ENCODE assay signal across 14 mouse cellular contexts in genomic region chr3:49946845-49947244, GRCm38 (mm10).
A peak's percentile ranks its signal among the peaks of the same experiment; 100 is the strongest.
DNase-seq lines count a peak whose midpoint lies in the region; ATAC-seq and TF ChIP-seq lines count a peak whose summit lies in the region.
"Had no signal": no experiment of that assay in that cellular context is flagged by ENCODE, and none has a peak within 500 bp of the region (broad histone marks: within the 10 kb centered on the region; RNA-seq: fewer than 3 reads in every experiment).

No protein-coding gene starts in this region.

- no peak overlapping the region for H3K27ac ChIP-seq in liver, postnatal 0 days (ENCODE audit: low read depth)
- peak overlapping the region; percentile 57 for H3K27ac ChIP-seq in stomach, embryonic 16.5 days (ENCODE audit: low read length)
- H3K27ac ChIP-seq: gastrocnemius, adult 2 months; hindbrain, embryonic 15.5 days; midbrain, embryonic 13.5 days; neural tube, embryonic 15.5 days had no signal

- H3K9me3 ChIP-seq in liver, postnatal 0 days (ENCODE audit: low read length) = no peaks in the 10 kb centered on the region
- H3K9me3 ChIP-seq in stomach, embryonic 16.5 days (replicated peaks; ENCODE audit: control insufficient read depth, low read length) = no peaks in the 10 kb centered on the region
- H3K9me3 ChIP-seq: hindbrain, embryonic 15.5 days; midbrain, embryonic 13.5 days; neural tube, embryonic 15.5 days had no signal

- no peak for TF ChIP-seq EP300 in liver, postnatal 0 days (IDR thresholded peaks at IDR 0.05; ENCODE audit: low read depth)

- peak; percentile 6 for DNase-seq in liver
- DNase-seq in liver, postnatal 0 days = no peak
- peak; percentile 26 to 34 for DNase-seq in heart, postnatal 14 days
- DNase-seq in kidney, postnatal 36 days = peak; percentile 10 to 30
- DNase-seq in layer of hippocampus, adult 18-20 months (ENCODE audit: low spot score in 2 of 2) = no peak
- DNase-seq in layer of hippocampus, adult 9-11 months = no peak
- no peak for DNase-seq in right cerebral cortex, postnatal 36 days (ENCODE audit: low spot score in 2 of 2)
- DNase-seq: cerebellum, adult 11 months; gastrocnemius, adult 2 months; thymus, postnatal 14 days had no signal

- H3K4me3 ChIP-seq in liver, postnatal 0 days (ENCODE audit: low read depth, low read length) = no peak overlapping the region
- no peak overlapping the region for H3K4me3 ChIP-seq in stomach, embryonic 16.5 days (replicated peaks; ENCODE audit: low read length)
- H3K4me3 ChIP-seq: gastrocnemius, adult 2 months; hindbrain, embryonic 15.5 days; midbrain, embryonic 13.5 days; neural tube, embryonic 15.5 days had no signal

- WGBS in liver, postnatal 0 days (ENCODE audit: insufficient replicate concordance) = 36% methylated on average over 2 of the region's 2 CpGs
- 21% methylated on average over 2 of the region's 2 CpGs for WGBS in stomach, embryonic 16.5 days

- no peaks in the 10 kb centered on the region for H3K36me3 ChIP-seq in liver, postnatal 0 days (replicated peaks; ENCODE audit: insufficient read depth, low read length)
- no peaks in the 10 kb centered on the region for H3K36me3 ChIP-seq in stomach, embryonic 16.5 days (ENCODE audit: control insufficient read depth, insufficient read depth, low read length)
- H3K36me3 ChIP-seq: hindbrain, embryonic 15.5 days; midbrain, embryonic 13.5 days; neural tube, embryonic 15.5 days had no signal

- TF ChIP-seq CTCF in liver, postnatal 0 days (IDR thresholded peaks at IDR 0.05; ENCODE audit: low read depth) = no peak

- H3K4me2 ChIP-seq in liver, postnatal 0 days (ENCODE audit: low read depth, low read length) = no peak overlapping the region
- H3K4me2 ChIP-seq in stomach, embryonic 16.5 days (ENCODE audit: low read depth, low read length) = no peak overlapping the region
- H3K4me2 ChIP-seq: hindbrain, embryonic 15.5 days; midbrain, embryonic 13.5 days; neural tube, embryonic 15.5 days had no signal

- no peaks in the 10 kb centered on the region for H3K27me3 ChIP-seq in liver, postnatal 0 days (ENCODE audit: insufficient read depth, low read length)
- no peaks in the 10 kb centered on the region for H3K27me3 ChIP-seq in stomach, embryonic 16.5 days (ENCODE audit: control insufficient read depth, insufficient read depth, low read length)
- H3K27me3 ChIP-seq: hindbrain, embryonic 15.5 days; midbrain, embryonic 13.5 days; neural tube, embryonic 15.5 days had no signal

- intact Hi-C loops in heart, postnatal 14 days (cut with DNase I) = loop anchor here (10.0 kb wide), 1 partner anchor 128 kb away; no protein-coding TSS in a partner anchor

- no peak for ATAC-seq in liver, postnatal 0 days
- peak; percentile 77; the same call in 1 of the 2 replicates for ATAC-seq in stomach, embryonic 16.5 days (ENCODE audit: insufficient read depth, low FRiP score)
- ATAC-seq: midbrain, embryonic 13.5 days had no signal

- no peak overlapping the region for H3K9ac ChIP-seq in liver, postnatal 0 days (replicated peaks)
- no peak overlapping the region for H3K9ac ChIP-seq in stomach, embryonic 16.5 days (ENCODE audit: low read length)
- H3K9ac ChIP-seq: hindbrain, embryonic 15.5 days; midbrain, embryonic 13.5 days; neural tube, embryonic 15.5 days had no signal

- H3K4me1 ChIP-seq in liver, postnatal 0 days (ENCODE audit: insufficient read depth) = no peaks in the 10 kb centered on the region
- no peaks in the 10 kb centered on the region for H3K4me1 ChIP-seq in stomach, embryonic 16.5 days (ENCODE audit: control insufficient read depth, insufficient read depth, low read length)
- H3K4me1 ChIP-seq: hindbrain, embryonic 15.5 days; midbrain, embryonic 13.5 days; neural tube, embryonic 15.5 days had no signal

Comparison
In these comparisons a context has a peak if more than half of its experiments do, and no peak if none do; other contexts are left out.
1. DNase-seq: peak in liver (single experiment), heart, postnatal 14 days (2 of 2) and kidney, postnatal 36 days (2 of 2); none in liver, postnatal 0 days (single experiment), layer of hippocampus, adult 18-20 months (0 of 2), layer of hippocampus, adult 9-11 months (single experiment) and right cerebral cortex, postnatal 36 days (0 of 2).